Mouse (Mus musculus) left cerebral cortex, adult 8-10 months (tissue): Measurements from ENCODE around the gene Wnt3a. TPM values are rescaled to one million over a fixed set of nuclear protein-coding genes. Genes with fewer than 3 reads are reported as not detected.

Source experiments
- DNase-seq, 2 experiments: peaks; one replicate each; pipeline ENCODE4 v3.0.0; 2022; ENCODE audit warnings: low spot score in 2 of 2
- total RNA-seq, 4 experiments: library from RNA; stranded (reverse); gene quantifications; 2 replicates each; pipeline ENCODE4 v1.2.4; 2022

Gene Wnt3a
- total RNA-seq, 4 experiments from 2014 or later: not detected

- no peak for DNase-seq
Observed at GRCm38 (mm10) chr11:59263870-59264563, 26.5 kb downstream of the Wnt3a start.

- no peak for DNase-seq
Observed at GRCm38 (mm10) chr11:59262308-59262707, 28.2 kb downstream of the Wnt3a start.

- no peak for DNase-seq
Observed at GRCm38 (mm10) chr11:59260706-59261493, 29.7 kb downstream of the Wnt3a start.

- DNase-seq: no peak
Observed at GRCm38 (mm10) chr11:59259647-59260046, 30.9 kb downstream of the Wnt3a start.

GRCm38 (mm10) chr11:59248101-59248500 is 42.5 kb downstream of the Wnt3a start:
- no peak for DNase-seq

- DNase-seq: no peak
Observed at GRCm38 (mm10) chr11:59243856-59244255, 46.7 kb downstream of the Wnt3a start.

- DNase-seq: no peak
Observed at GRCm38 (mm10) chr11:59241841-59242240, 48.7 kb downstream of the Wnt3a start.

- no peak for DNase-seq
Observed at GRCm38 (mm10) chr11:59239796-59240195, 50.8 kb downstream of the Wnt3a start.

GRCm38 (mm10) chr11:59239428-59239785 is 51.1 kb downstream of the Wnt3a start:
- DNase-seq: no peak

GRCm38 (mm10) chr11:59238525-59239427 is 51.8 kb downstream of the Wnt3a start:
- DNase-seq: peak in 1 of 2 experiments; percentile 28

GRCm38 (mm10) chr11:59232797-59233196 is 57.8 kb downstream of the Wnt3a start:
- no peak for DNase-seq

- no peak for DNase-seq
Observed at GRCm38 (mm10) chr11:59230144-59230760, 60.3 kb downstream of the Wnt3a start.

- DNase-seq: peak; percentile 87 to 96
Observed at GRCm38 (mm10) chr11:59228122-59228953, 62.2 kb downstream of the Wnt3a start, which contains the start of gene Arf1. TSS of gene Arf1 (minus strand) at chr11:59228270.

GRCm38 (mm10) chr11:59227604-59228121 is 62.9 kb downstream of the Wnt3a start:
- no peak for DNase-seq

GRCm38 (mm10) chr11:59226787-59227603 is 63.6 kb downstream of the Wnt3a start:
- DNase-seq: no peak

- no peak for DNase-seq
Observed at GRCm38 (mm10) chr11:59226251-59226650, 64.3 kb downstream of the Wnt3a start.

- DNase-seq: no peak
Observed at GRCm38 (mm10) chr11:59225167-59225566, 65.4 kb downstream of the Wnt3a start.

GRCm38 (mm10) chr11:59224470-59224869 is 66.1 kb downstream of the Wnt3a start:
- no peak for DNase-seq

GRCm38 (mm10) chr11:59224025-59224424 is 66.5 kb downstream of the Wnt3a start:
- DNase-seq: no peak
